Mouse (Mus musculus) macrophage (primary cell): ENCODE results near the gene R3hdm4. TPM values are rescaled to one million over a fixed set of nuclear protein-coding genes. Genes with fewer than 3 reads are reported as not detected.

Experiments used
- H3K27ac ChIP-seq: fragments of 350-480 bp; formaldehyde crosslinking; 2 replicates; pipeline ENCODE4 v1.9.0; 2021
- H3K36me3 ChIP-seq: fragments of 350-480 bp; formaldehyde crosslinking; 2 replicates; pipeline ENCODE4 v1.9.0; 2021; ENCODE audit errors: inconsistent target
- H3K4me3 ChIP-seq: fragments of 350-480 bp; formaldehyde crosslinking; 2 replicates; pipeline ENCODE4 v1.9.0; 2021; ENCODE audit errors: inconsistent target
- H3K79me2 ChIP-seq: fragments of 350-480 bp; formaldehyde crosslinking; 2 replicates; pipeline ENCODE4 v1.9.0; 2021; ENCODE audit errors: inconsistent target
- WGBS: methylation state at CpG from one replicate; pipeline ENCODE4 v1.1.7; 2026; ENCODE audit warnings: inconsistent platforms; ENCODE audit not compliant: missing documents; 5-methylcytosine and 5-hydroxymethylcytosine counted together
- polyA plus RNA-seq: library from polyadenylated mRNA; stranded (reverse); fragments of 250-400 nt; gene quantifications from 3 replicates; pipeline ENCODE4 v1.2.4, GENCODE M21; 2018; ENCODE audit warnings: inconsistent platforms

The R3hdm4 gene
- polyA plus RNA-seq, 1 experiment from 2014 or later, result 41.6 TPM

- 25% methylated on average over 29 of the region's 29 CpGs for WGBS
These were observed 4.2 kb upstream of the R3hdm4 start for GRCm38 (mm10) chr10:79924998-79925784.

GRCm38 (mm10) chr10:79921572-79921971 lies 564 bp upstream of the R3hdm4 start:
- peaks cover under 1% of the 10 kb centered on the region; the same call in 1 of the 2 replicates for H3K79me2 ChIP-seq
- H3K4me3 ChIP-seq, result no peak overlapping the region
- no peaks in the 10 kb centered on the region for H3K36me3 ChIP-seq
- H3K27ac ChIP-seq, result no peak overlapping the region
- WGBS, result 35% methylated on average over 22 of the region's 34 CpGs

More at GRCm38 (mm10) chr10:79924998-79925784, 4.2 kb upstream of the R3hdm4 start:
- peaks cover 33% of the 10 kb centered on the region for H3K79me2 ChIP-seq
- peak overlapping the region; percentile 82; the same call in 1 of the 2 replicates for H3K4me3 ChIP-seq
- no peak overlapping the region for H3K27ac ChIP-seq
- no peaks in the 10 kb centered on the region for H3K36me3 ChIP-seq

- Histone ChIP-seq H3K36me3 (no peaks in the 10 kb centered on the region), H3K79me2 (peaks cover 14% of the 10 kb centered on the region; the same call in 1 of the 2 replicates), H3K27ac (no peak overlapping the region), H3K4me3 (no peak overlapping the region)
- WGBS, result 71% methylated on average over 26 of the region's 26 CpGs
These were observed 735 bp downstream of the R3hdm4 start for GRCm38 (mm10) chr10:79920056-79920890.

GRCm38 (mm10) chr10:79919251-79919849 lies 1.7 kb downstream of the R3hdm4 start:
- Histone ChIP-seq H3K79me2 (peaks cover 17% of the 10 kb centered on the region; the same call in 1 of the 2 replicates), H3K36me3 (no peaks in the 10 kb centered on the region), H3K27ac (no peak overlapping the region), H3K4me3 (no peak overlapping the region)
- whole genome bisulfite sequencing, result 61% methylated on average over 19 of the region's 21 CpGs

DNA sequence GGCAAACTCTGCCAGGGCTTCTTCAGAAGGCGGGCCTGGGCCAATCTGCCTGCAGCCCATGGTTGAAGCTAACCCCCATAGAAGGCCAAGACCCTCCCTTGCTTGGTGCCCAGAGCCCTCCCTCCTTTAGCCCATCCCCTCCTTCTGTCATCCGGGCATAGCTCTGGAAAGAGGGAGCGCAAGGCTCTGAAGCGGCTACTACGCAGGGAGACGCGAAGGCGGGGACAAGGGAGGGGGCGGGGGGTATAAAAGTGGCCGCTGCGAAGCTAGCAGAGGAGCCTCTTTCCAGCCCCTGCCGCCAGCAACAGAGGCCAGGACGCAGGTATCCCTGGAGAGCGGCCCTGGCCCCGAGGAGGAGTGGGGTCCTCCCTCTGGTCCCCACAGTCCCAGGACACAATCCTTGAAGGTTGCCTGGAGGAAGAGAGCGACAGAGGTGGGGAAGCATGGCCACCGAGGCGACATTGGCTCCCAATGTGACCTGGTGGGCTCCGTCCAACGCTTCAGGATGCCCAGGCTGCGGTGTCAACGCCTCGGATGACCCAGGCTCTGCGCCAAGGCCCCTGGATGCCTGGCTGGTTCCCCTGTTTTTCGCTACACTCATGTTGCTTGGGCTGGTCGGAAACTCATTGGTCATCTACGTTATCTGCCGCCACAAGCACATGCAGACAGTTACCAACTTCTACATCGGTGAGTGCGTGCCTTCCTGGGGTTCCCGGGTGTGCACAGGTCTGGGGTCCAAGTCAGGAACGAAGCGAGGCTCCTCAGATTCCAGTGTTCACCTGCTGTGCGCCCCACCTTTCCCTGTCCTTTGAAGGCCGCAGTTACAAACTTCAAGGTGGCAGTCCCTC lies 2.6 kb downstream of the R3hdm4 start:
- WGBS, result 69% methylated on average over 34 of the region's 35 CpGs
- Histone ChIP-seq H3K79me2 (peaks cover 17% of the 10 kb centered on the region; the same call in 1 of the 2 replicates), H3K27ac (no peak overlapping the region), H3K36me3 (no peaks in the 10 kb centered on the region), H3K4me3 (no peak overlapping the region)

GRCm38 (mm10) chr10:79917532-79918100 lies 3.4 kb downstream of the R3hdm4 start:
- Histone ChIP-seq H3K79me2 (peaks cover 17% of the 10 kb centered on the region; the same call in 1 of the 2 replicates), H3K27ac (no peak overlapping the region), H3K4me3 (peak overlapping the region; percentile 67; the same call in 1 of the 2 replicates), H3K36me3 (no peaks in the 10 kb centered on the region)
- 83% methylated on average over 5 of the region's 5 CpGs for WGBS

DNA sequence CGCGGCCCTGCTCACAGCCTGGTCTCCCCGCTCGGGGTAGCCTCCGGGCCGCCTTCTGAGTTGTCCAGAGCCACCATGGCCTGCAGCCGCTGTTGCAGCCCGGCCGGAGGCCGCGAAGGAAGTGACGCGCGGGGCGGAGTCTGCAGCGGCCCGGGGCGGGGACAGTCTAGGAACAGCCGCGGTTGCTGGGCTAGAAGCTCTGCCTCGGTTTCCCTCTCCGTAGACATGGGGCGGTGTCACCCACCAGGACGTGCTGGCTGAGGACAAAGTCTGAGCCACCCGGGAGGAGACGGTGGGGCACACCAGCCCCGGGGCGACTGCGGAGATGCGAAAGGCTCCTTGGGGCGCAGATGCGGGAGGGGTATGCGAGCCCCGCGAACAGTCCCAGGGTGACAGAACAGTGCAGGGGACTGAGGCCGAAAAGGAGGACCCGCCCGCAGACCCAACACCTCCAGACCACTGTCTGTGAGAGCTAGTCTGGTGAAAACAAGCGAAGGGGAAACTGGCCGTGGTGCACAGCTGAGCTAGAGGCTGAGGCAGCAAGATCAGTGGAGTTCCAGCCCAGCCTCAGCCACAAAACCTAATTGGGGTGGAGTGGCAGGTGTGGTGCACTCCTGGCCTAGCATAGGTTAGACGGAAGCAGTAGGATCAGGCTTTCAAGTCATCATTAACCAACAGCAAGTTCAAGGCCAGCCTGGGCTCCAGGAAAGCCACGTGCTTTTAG lies 4.0 kb downstream of the R3hdm4 start, which contains the start of gene Kiss1r:
Kiss1r (plus strand) TSS at position 164 of the 724 bp plus-strand sequence.
- H3K4me3 ChIP-seq, result peak within 1 kb of the TSS; percentile 67
- WGBS, result 3% methylated on average over 40 of the region's 42 CpGs
- H3K27ac ChIP-seq, result peak within 1 kb of the TSS; percentile 53
- peaks cover 17% of the 10 kb centered on the region; the same call in 1 of the 2 replicates for H3K79me2 ChIP-seq
- H3K36me3 ChIP-seq, result peaks cover 4% of the 10 kb centered on the region; the same call in 1 of the 2 replicates

DNA sequence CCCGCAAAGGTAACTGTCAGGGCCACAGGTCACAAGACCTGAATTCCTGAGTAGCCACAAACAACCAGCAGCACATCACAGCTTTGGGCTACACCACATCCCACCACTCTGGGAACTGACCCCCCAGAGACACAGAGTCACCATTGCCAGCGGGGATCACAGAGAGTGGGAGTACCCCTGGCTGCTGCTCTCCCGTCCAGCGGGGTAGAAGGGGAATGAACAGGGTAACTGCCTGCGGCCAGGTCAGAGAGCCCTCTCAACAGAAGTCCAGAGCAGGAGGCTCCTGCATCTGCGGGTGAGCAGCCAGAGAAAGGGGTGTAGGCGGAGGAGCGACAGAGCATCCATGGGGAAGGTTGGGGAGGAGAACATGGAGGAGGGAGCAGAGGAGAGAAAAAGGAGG lies 4.9 kb downstream of the R3hdm4 start:
- H3K36me3 ChIP-seq, result peaks cover 10% of the 10 kb centered on the region; the same call in 1 of the 2 replicates
- WGBS, result 11% methylated on average over 8 of the region's 8 CpGs
- H3K79me2 ChIP-seq, result peaks cover 17% of the 10 kb centered on the region; the same call in 1 of the 2 replicates
- H3K27ac ChIP-seq, result peak overlapping the region; percentile 53
- peak overlapping the region; percentile 67 for H3K4me3 ChIP-seq

DNA sequence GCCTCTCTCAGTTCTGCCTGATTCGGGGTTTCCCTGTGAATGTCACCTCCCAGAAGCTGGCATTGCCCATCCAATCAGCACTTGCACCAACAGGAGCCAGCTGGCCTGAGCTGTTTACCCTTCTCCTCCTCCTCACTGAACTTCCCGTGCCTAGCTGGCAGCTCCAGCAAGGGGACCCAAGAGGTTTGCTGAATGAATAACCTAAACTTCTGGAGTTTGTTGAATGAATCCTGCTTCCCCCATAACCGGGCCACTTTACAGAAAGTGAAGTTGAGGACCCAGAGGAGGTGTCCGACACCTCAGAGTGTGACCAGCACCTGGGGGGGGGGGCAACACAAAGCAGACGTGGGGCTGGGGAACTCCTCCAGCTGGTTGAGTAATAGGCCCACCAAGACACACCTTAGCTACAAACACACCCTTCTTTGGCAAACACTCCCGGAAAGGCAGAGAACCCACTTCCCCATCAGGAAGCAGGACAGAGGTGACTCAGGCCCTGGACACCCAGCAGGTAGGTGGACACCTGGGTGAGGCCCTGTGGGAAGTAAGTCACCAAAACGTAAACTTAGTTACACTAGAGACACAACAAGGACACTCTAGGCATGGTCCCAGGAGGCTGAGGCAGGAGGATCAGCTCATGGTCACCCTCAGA lies 5.9 kb downstream of the R3hdm4 start:
- H3K4me3 ChIP-seq, result no peak overlapping the region
- WGBS, result 28% methylated on average over 7 of the region's 7 CpGs
- peaks cover 10% of the 10 kb centered on the region; the same call in 1 of the 2 replicates for H3K36me3 ChIP-seq
- peaks cover 17% of the 10 kb centered on the region; the same call in 1 of the 2 replicates for H3K79me2 ChIP-seq
- no peak overlapping the region for H3K27ac ChIP-seq

GRCm38 (mm10) chr10:79914131-79914947 lies 6.7 kb downstream of the R3hdm4 start:
- no peak overlapping the region for H3K27ac ChIP-seq
- WGBS, result 63% methylated on average over 10 of the region's 11 CpGs

GRCm38 (mm10) chr10:79912412-79912811 lies 8.6 kb downstream of the R3hdm4 start:
- peaks cover 10% of the 10 kb centered on the region; the same call in 1 of the 2 replicates for H3K36me3 ChIP-seq
- H3K27ac ChIP-seq, result no peak overlapping the region
- H3K4me3 ChIP-seq, result no peak overlapping the region
- WGBS, result 95% methylated on average over 20 of the region's 20 CpGs
- H3K79me2 ChIP-seq, result peaks cover 21% of the 10 kb centered on the region; the same call in 1 of the 2 replicates

More at GRCm38 (mm10) chr10:79914131-79914947, 6.7 kb downstream of the R3hdm4 start:
- H3K4me3 ChIP-seq, result no peak overlapping the region
- peaks cover 17% of the 10 kb centered on the region; the same call in 1 of the 2 replicates for H3K79me2 ChIP-seq
- H3K36me3 ChIP-seq, result peaks cover 10% of the 10 kb centered on the region; the same call in 1 of the 2 replicates
